Mouse (Mus musculus) ES-Bruce4 (cell line): ENCODE data around the gene Tcf19.

Experiments used
- CTCF ChIP-seq: IDR thresholded peaks from one replicate; pipeline ENCODE4 v1.8.1; 2011; ENCODE audit warnings: low read depth, low read length
- POLR2A ChIP-seq: IDR thresholded peaks from one replicate; pipeline ENCODE4 v1.8.1; 2011; ENCODE audit warnings: low read length; ENCODE audit not compliant: insufficient read depth

DNA sequence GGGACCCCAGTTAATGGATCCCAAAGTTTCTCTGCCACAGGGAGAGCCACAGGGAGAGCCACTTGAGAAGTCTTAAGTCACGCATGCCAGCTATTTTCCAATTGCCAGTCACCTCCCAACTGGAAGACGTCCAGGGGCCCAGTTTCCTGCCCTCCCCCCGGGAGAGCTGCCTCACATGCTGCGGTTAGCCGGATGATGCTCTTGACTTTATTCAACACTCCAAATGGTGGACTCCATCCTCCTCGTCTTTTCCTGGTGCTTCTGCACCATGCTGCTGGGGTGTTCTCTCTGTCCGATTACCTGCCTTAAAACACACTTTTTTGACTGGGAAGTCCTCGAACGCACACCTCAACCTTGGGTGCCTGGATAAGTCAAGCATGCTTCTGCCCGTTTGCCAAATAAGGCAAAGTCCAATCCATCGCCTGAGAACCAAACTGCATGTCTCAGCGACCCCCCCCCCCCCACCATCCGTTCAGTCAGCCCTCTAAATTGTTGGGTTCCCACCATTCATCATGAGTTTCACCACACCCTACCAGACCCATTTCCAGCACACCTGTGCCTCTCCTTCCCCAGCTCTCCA, 39.7 kb upstream of the Tcf19 start:
- TF ChIP-seq POLR2A: no peak
- TF ChIP-seq CTCF: no peak
